10 mouse cellular contexts compared by ENCODE assay signal in the genomic region with DNA sequence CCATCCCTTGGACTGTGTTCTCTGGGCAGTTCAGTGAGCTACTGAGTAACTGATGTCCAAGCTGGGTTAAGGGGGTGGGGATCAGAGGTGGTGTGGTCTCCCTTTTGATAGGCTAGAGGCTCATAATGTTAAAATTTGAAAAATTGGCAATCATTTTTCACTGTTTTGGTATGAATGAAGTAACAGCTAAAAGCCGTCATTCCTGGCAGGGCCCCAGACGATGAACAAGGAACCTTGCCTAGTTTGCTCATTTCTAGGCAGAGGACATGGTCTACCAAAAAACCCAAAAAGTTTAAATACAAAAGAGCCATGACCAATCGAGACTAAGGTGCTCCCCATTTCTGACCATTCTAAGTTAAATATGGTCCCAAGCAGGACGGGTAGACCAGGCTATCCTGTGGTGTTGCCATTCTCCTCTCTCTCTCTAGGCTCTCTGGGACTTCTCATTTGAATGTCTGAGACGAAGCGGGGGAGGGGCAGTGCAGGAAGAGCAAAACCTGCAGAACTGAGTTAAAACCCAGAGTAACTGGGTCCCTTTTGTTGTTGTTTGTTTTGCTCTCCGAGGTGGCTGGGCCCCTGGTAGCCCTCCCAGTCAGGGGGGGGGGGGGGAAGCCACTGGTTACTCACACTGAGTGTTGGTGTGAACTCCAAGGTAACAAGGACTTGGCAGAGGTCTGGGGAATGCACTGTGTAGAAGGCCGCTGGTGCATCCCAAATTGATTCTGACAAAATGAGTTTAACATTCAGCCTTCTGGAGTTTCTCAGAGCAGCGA.
A peak's percentile ranks its signal among the peaks of the same experiment; 100 is the strongest.
DNase-seq lines count a peak whose midpoint lies in the region; ATAC-seq and TF ChIP-seq lines count a peak whose summit lies in the region.
"Had no signal": no experiment of that assay in that cellular context is flagged by ENCODE, and none has a peak within 500 bp of the region (broad histone marks: within the 10 kb centered on the region; RNA-seq: fewer than 3 reads in every experiment).

No protein-coding gene starts in this region.

- 49% methylated on average over 9 of the region's 9 CpGs for WGBS in hindbrain, embryonic 13.5 days
- WGBS in hindbrain, embryonic 11.5 days, result 47% methylated on average over 9 of the region's 9 CpGs
- 37% methylated on average over 9 of the region's 9 CpGs for WGBS in hindbrain, postnatal 0 days

- no peak overlapping the region for H3K4me3 ChIP-seq in hindbrain, embryonic 13.5 days
- H3K4me3 ChIP-seq in hindbrain, embryonic 11.5 days (ENCODE audit: low read depth, low read length), result no peak overlapping the region
- no peak overlapping the region for H3K4me3 ChIP-seq in CH12.LX (replicated peaks in 1 of 3; ENCODE audit: low read depth in 2 of 3, low read length in 2 of 3, poor library complexity in 1 of 3)
- H3K4me3 ChIP-seq in hindbrain, postnatal 0 days (ENCODE audit: low read length), result no peak overlapping the region
- H3K4me3 ChIP-seq: limb, embryonic 12.5 days; neural tube, embryonic 12.5 days had no signal

- no peaks in the 10 kb centered on the region for H3K27me3 ChIP-seq in hindbrain, embryonic 13.5 days
- H3K27me3 ChIP-seq in hindbrain, embryonic 11.5 days (ENCODE audit: control insufficient read depth, insufficient read depth, low read length), result no peaks in the 10 kb centered on the region
- H3K27me3 ChIP-seq in CH12.LX (replicated peaks), result no peaks in the 10 kb centered on the region
- H3K27me3 ChIP-seq in hindbrain, postnatal 0 days (ENCODE audit: insufficient read depth, low read length), result no peaks in the 10 kb centered on the region
- H3K27me3 ChIP-seq: limb, embryonic 12.5 days; neural tube, embryonic 12.5 days had no signal

- peak; percentile 83 for ATAC-seq in hindbrain, embryonic 13.5 days (ENCODE audit: low FRiP score)
- ATAC-seq in hindbrain, embryonic 11.5 days (ENCODE audit: low FRiP score), result no peak
- ATAC-seq in hindbrain, postnatal 0 days, result peak; percentile 92
- ATAC-seq in megakaryocyte-erythroid progenitor cell, adult 5-6 weeks (replicated peaks; ENCODE audit: low FRiP score, low TSS enrichment, poor library complexity, severe bottlenecking), result no peak

- no peaks in the 10 kb centered on the region for H3K9me3 ChIP-seq in hindbrain, embryonic 13.5 days
- H3K9me3 ChIP-seq in hindbrain, embryonic 11.5 days (ENCODE audit: control insufficient read depth, low read length), result no peaks in the 10 kb centered on the region
- H3K9me3 ChIP-seq in CH12.LX (replicated peaks; ENCODE audit: low read length), result no peaks in the 10 kb centered on the region
- no peaks in the 10 kb centered on the region for H3K9me3 ChIP-seq in hindbrain, postnatal 0 days (ENCODE audit: low read length)
- H3K9me3 ChIP-seq: neural tube, embryonic 12.5 days had no signal

- H3K36me3 ChIP-seq in hindbrain, embryonic 13.5 days, result no peaks in the 10 kb centered on the region
- H3K36me3 ChIP-seq in hindbrain, embryonic 11.5 days (ENCODE audit: control insufficient read depth, insufficient read depth, low read length), result no peaks in the 10 kb centered on the region
- no peaks in the 10 kb centered on the region for H3K36me3 ChIP-seq in CH12.LX (replicated peaks in 1 of 2; ENCODE audit: control insufficient read depth in 1 of 2, insufficient read depth in 1 of 2, low read length in 1 of 2)
- H3K36me3 ChIP-seq in hindbrain, postnatal 0 days (ENCODE audit: insufficient read depth, low read length), result no peaks in the 10 kb centered on the region
- H3K36me3 ChIP-seq: limb, embryonic 12.5 days; neural tube, embryonic 12.5 days had no signal

- TF ChIP-seq EP300 in CH12.LX (IDR thresholded peaks at IDR 0.05; ENCODE audit: low read length), result no peak

- no peak overlapping the region for H3K9ac ChIP-seq in hindbrain, embryonic 13.5 days
- no peak overlapping the region for H3K9ac ChIP-seq in hindbrain, embryonic 11.5 days (ENCODE audit: low read depth, low read length)
- H3K9ac ChIP-seq in CH12.LX (ENCODE audit: insufficient read depth, low read depth), result no peak overlapping the region
- no peak overlapping the region for H3K9ac ChIP-seq in hindbrain, postnatal 0 days (replicated peaks; ENCODE audit: low read length)
- H3K9ac ChIP-seq: limb, embryonic 12.5 days; neural tube, embryonic 12.5 days had no signal

- H3K79me2 ChIP-seq in CH12.LX (replicated peaks; ENCODE audit: control insufficient read depth, extremely low read depth, insufficient read depth, poor library complexity, severe bottlenecking), result no peaks in the 10 kb centered on the region

- peaks cover 13% of the 10 kb centered on the region for H3K4me1 ChIP-seq in hindbrain, embryonic 13.5 days (replicated peaks)
- H3K4me1 ChIP-seq in hindbrain, embryonic 11.5 days (replicated peaks; ENCODE audit: control insufficient read depth, insufficient read depth, low read length), result peaks cover 2% of the 10 kb centered on the region; the same call in 1 of the 2 replicates
- peaks cover 0 to 7% of the 10 kb centered on the region in 2 experiments; a peak in 1 of 4 replicates for H3K4me1 ChIP-seq in CH12.LX (ENCODE audit: control insufficient read depth in 1 of 2, insufficient read depth in 2 of 2)
- no peaks in the 10 kb centered on the region for H3K4me1 ChIP-seq in hindbrain, postnatal 0 days (ENCODE audit: insufficient read depth, low read length)

- in situ Hi-C loops in CH12.LX (cut with MboI; ENCODE audit: low pct_ligation_motif_present, low pct_unique_long_range_greater_than_20kb, low sequenced_read_pairs), result no loop called here

- dilution Hi-C loops in CH12.LX (cut with MboI; ENCODE audit: extremely low pct_ligation_motif_present, extremely low pct_unique_long_range_greater_than_20kb, low sequenced_read_pairs), result no loop called here

- no peak for TF ChIP-seq RAD21 in CH12.LX (IDR thresholded peaks at IDR 0.05; ENCODE audit: low read depth, low read length)

- no peak overlapping the region for H3K4me2 ChIP-seq in hindbrain, embryonic 13.5 days
- no peak overlapping the region for H3K4me2 ChIP-seq in hindbrain, embryonic 11.5 days (replicated peaks; ENCODE audit: low read depth, low read length)
- H3K4me2 ChIP-seq in CH12.LX (ENCODE audit: insufficient read depth, low read depth, poor library complexity, severe bottlenecking), result no peak overlapping the region
- H3K4me2 ChIP-seq in hindbrain, postnatal 0 days (ENCODE audit: low read depth, low read length), result no peak overlapping the region
- H3K4me2 ChIP-seq: limb, embryonic 12.5 days; neural tube, embryonic 12.5 days had no signal

- TF ChIP-seq POLR2A in CH12.LX (IDR thresholded peaks at IDR 0.05; ENCODE audit: low read depth, low read length), result no peak

- DNase-seq in hindbrain, embryonic 11.5 days (ENCODE audit: low spot score), result no peak
- no peak for DNase-seq in CH12.LX (ENCODE audit: extremely low read depth)
- DNase-seq in NIH3T3 (ENCODE audit: low read depth), result peak; percentile 62
- peak; percentile 55 for DNase-seq in hindbrain, postnatal 0 days (ENCODE audit: low spot score)
- no peak for DNase-seq in frontal cortex, adult 2 months (ENCODE audit: extremely low spot score in 1 of 2, low spot score in 1 of 2)
- DNase-seq: kidney, postnatal 25 days had no signal

- no peak for TF ChIP-seq CTCF in CH12.LX (conservative IDR thresholded peaks at IDR 0.05 in 1 of 2, IDR thresholded peaks at IDR 0.05 in 1 of 2; ENCODE audit: low read depth in 2 of 2, low read length in 2 of 2)
- TF ChIP-seq CTCF in hindbrain, postnatal 0 days (IDR thresholded peaks at IDR 0.05; ENCODE audit: low read depth), result no peak

- H3K27ac ChIP-seq in hindbrain, embryonic 13.5 days, result no peak overlapping the region
- no peak overlapping the region for H3K27ac ChIP-seq in hindbrain, embryonic 11.5 days (ENCODE audit: low read depth, low read length)
- H3K27ac ChIP-seq in CH12.LX (ENCODE audit: insufficient read depth, low read depth), result no peak overlapping the region
- peak overlapping the region; percentile 42 for H3K27ac ChIP-seq in hindbrain, postnatal 0 days
- H3K27ac ChIP-seq: limb, embryonic 12.5 days; neural tube, embryonic 12.5 days had no signal

TF ChIP-seq in CH12.LX, 34 proteins besides CTCF, POLR2A, EP300 and RAD21:
- TF ChIP-seq CHD2 (IDR thresholded peaks at IDR 0.05; ENCODE audit: low read length) (peak; percentile 35; the same call in 1 of the 2 replicates), MEF2A (IDR thresholded peaks at IDR 0.05; ENCODE audit: borderline replicate concordance, low read depth, low read length) (no peak), ZMIZ1 (IDR thresholded peaks at IDR 0.05; ENCODE audit: low read depth, low read length) (no peak), IRF4 (IDR thresholded peaks at IDR 0.05; ENCODE audit: low read depth, low read length) (no peak)

Comparison
In these comparisons a context has a peak if more than half of its experiments do, and no peak if none do; other contexts are left out.
1. ATAC-seq: peak in hindbrain, embryonic 13.5 days (single experiment) and hindbrain, postnatal 0 days (single experiment); none in hindbrain, embryonic 11.5 days (single experiment) and megakaryocyte-erythroid progenitor cell, adult 5-6 weeks (single experiment).
2. DNase-seq: peak in NIH3T3 (single experiment) and hindbrain, postnatal 0 days (single experiment); none in hindbrain, embryonic 11.5 days (single experiment), CH12.LX (single experiment) and frontal cortex, adult 2 months (0 of 2).